Mouse (Mus musculus) bone marrow macrophage, adult 2 months (primary cell): ENCODE results near the gene Csnk2b.

Source experiments
- CTCF ChIP-seq: IDR thresholded peaks from 2 replicates; pipeline ENCODE4 v1.5.1; 2012; ENCODE audit warnings: low read depth, mild to moderate bottlenecking, low read length, moderate library complexity
- POLR2A ChIP-seq: IDR thresholded peaks from 2 replicates; pipeline ENCODE4 v1.6.1; 2012; ENCODE audit warnings: mild to moderate bottlenecking, low read depth, low read length, borderline replicate concordance

DNA sequence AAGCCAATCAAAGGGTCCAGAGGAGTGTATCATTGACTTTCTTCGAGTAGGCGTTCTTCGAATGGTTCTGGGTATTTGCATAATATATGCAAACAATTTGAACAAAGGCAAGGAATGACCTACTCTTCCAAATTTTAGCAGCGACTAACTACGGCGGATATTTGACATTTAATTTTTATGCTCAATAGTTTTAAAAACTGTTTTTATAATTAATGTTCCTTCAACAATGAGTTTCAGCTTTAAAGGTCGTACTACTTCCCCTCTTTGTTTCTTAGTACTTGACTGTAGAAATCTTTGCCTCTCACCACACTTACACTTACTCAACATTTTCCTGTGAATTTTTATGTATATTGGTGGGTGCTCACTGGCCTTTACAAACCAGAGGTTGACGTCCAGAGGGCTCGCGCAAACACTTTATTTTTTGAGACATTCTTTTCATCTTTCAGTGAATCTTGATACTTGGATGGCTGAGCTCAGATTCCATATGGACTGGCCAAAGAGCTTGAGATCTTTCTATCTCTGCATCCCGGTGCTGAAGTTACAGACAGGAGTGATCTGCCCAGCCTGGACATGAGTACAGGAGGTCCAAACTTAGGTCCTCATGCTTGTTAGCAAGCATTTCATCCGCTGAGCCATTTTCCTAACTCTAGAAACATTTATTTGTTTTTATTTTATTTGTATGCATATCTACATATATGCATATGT lies 43.8 kb upstream of the Csnk2b start:
- TF ChIP-seq CTCF (no peak), POLR2A (no peak)
